Mouse (Mus musculus) left cerebral cortex, postnatal 14 days (tissue): ENCODE results near the gene Psenen. TPM values are rescaled to one million over a fixed set of nuclear protein-coding genes. Genes with fewer than 3 reads are reported as not detected.

ENCODE experiments used
- DNase-seq, 2 experiments: peaks; one replicate each; pipeline ENCODE4 v3.0.0; 2021 to 2022; ENCODE audit warnings: low spot score in 2 of 2, mixed read lengths in 1 of 2
- intact Hi-C: fragments of 180-260 bp; cut with DNase I; formaldehyde crosslinking; loops from one replicate; pipeline ENCODE4 v1.15.1; 2025
- total RNA-seq, 2 experiments: library from RNA; stranded (reverse); gene quantifications; 2 replicates each; pipeline ENCODE4 v1.2.3; 2021

The Psenen gene
- total RNA-seq, 2 experiments from 2014 or later, result 81.0 to 81.3 TPM

DNA sequence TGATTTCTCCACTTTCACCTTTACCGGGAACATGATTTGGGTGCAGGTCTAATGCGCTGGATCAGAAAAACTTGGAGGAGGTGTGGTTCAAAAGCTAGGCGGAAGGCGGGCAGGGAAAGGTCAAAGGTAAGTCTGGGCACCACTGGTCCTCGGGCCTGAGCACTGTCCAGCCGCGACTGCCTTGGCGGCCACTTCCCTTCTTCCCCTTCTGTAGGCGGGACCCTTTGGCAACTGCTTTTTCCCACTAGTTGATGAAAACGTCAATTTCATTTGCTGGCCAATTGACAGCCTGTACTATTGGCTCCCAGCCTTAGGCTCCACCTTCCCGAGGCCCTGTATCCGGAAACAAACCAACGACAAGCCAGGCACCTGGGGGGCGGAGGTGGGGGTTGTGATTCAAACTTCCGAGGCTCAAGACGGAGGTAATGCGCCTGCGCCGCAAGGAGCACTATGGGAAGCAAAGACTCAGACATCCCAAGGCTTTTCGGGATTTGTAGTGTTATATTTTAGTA is 3.9 kb downstream of the Psenen start, which contains the start of gene Lin37:
Gene Lin37 (minus strand): TSS at position 396 of the 512 bp plus-strand sequence.
- DNase-seq, result peak; percentile 99
- intact Hi-C loops, result no loop called here

DNA sequence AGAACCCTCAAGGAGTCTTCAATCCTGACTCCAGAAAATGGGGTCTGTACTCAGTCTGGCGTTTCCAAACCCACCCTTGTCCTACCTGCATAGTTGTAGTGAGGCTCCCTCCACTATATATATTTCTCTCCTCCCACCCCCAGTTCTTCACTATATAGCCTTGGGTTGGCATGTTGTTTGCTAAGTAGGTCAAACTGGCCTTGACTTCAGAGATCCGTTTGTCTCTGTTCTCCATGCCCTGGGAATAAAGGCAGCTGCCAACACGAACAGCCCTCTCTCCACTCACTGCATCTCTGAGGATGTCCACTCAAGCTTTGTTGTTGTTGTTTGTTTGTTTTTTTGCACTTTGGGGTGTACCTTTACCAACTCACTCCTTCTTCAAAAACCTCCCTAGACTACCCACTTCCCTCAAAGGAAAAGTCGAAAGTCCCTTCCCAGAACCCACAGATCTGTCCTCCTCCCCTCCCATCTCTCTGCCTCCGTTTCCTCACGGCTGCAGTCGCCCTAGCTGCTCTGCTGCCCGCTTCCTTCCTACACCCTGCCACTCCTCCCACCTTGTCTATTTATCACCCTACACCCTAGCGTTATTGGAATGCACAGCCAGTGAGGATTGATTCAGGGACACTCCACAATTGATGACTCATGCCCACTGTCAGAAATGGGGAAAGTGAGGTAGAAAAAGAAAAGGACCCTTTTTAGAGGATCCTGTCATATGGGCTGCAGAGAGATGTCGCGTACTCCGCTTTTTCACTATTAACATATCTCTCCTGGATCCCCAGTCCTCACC is 4.6 kb downstream of the Psenen start:
- no peak for DNase-seq
- intact Hi-C loops, result no loop called here

DNA sequence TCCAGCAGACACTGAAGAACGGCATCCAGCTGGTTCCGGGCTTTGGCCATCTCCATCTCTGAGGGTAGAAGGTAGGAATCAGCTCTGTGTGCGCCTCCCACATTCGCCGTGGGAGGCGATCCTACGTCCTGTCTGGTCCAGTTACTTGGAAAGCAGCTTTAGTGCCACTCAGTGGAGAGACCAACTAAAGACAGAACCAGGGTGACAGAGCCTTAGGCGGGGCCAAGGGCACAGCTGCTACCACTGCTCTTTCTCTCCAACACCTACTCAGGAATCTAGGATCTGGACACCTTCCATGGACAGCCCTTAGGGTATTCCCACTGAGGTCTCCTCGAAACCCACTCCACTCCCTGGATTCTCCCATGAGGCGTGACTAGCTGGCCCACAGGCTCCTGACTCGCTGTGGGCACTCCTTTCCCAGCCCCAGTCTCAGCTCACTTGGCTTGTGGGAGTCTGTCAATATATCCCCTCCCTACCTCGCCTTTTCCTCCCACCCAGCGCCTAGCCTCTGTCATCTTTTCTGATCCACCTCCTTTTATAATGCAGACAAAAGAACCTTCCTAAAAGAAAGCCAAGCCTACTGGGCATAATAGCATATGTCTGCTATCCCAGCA is 5.4 kb downstream of the Psenen start:
- DNase-seq, result no peak
- intact Hi-C loops, result no loop called here

DNA sequence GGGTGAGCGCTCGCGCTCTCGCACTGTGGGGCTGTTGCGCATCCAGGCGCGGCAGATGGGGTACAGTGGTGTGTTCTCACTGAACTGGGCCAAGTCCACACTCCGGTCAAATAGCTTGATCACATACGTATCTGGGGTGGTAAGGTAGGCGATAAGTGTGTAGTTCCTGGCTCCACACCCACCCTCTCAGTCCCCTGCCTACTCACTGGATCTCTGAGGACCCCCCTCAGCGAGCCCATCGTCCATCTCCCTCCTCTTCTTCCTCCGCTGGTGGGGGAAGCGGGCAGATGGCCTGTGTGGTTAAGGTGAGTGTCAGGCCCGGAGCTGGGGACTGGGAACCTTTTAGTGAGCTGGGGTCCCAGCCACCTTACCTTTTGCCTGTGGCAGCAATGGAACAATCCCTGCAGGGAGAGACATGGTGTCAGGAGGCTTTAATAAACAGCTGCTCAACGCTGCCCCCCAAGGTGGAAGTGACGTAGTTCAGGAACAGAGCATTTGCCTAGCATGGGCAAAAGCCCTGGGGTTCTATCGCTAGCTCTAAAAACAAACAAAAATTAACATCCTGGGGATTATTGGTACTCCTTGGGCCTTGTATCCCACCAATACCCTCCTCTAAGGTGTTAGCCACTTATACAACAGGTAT is 6.4 kb downstream of the Psenen start:
- no peak for DNase-seq
- intact Hi-C loops, result no loop called here

DNA sequence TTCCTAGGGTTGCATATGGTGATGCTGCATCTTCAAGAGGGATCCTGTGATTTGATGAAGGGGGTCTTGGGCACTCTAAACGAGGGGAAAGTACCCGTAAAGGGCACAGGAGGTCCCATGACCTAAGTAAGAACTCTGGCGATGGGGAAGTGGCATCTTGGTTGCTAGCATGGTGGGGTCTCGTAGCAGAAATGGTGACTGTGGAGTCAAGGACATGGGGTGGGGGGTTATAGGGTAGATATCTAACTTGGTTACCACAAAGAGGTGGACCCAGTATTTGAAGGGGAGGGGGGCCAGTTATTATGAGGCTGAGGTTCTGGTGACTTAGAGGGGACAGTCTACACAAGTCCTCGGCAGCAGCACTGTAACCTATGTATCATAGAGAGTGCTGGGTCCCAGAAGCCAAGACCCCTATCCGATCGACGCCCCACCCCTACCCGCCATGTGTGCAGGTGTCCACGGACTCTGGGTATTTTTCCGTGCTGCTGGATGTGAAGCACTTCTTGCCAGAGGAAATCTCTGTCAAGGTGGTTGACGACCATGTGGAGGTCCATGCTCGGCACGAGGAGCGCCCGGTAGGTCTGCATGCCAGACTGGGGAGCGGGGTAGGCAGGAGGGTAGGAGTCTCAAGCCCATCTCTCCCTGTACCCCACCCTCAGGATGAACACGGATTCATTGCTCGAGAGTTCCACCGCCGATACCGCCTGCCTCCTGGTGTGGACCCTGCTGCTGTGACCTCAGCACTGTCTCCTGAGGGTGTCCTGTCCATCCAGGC is 9.4 kb downstream of the Psenen start:
- intact Hi-C loops, result loop anchor here (5.0 kb wide), 1 partner anchor 62 kb away; the partner anchor contains the start of gene Prodh2
- DNase-seq, result no peak

DNA sequence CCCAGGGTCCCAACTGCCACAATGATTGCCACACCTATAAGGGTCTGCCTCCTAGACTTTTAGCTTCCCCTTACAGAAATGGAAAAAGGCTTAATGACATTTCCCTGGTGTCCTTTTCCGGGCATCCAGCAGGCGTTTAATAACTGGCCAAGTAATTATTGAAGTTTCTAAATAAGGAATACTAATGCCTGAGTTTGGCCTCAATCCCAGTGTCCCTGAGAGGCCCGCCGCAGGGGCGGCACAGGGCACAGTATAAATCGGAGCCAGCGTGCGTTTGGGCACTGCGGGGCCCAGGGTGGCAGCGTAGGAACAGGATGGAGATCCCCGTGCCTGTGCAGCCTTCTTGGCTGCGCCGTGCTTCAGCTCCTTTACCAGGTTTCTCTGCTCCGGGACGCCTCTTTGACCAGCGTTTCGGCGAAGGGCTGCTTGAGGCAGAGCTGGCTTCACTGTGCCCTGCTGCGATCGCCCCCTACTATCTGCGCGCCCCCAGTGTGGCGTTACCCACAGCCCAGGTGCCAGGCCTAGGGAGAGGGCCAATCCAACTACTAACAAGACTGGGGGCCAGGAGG is 10.3 kb downstream of the Psenen start:
- intact Hi-C loops, result loop anchor here (5.0 kb wide), 1 partner anchor 61 kb away; the partner anchor contains the start of gene Prodh2
- DNase-seq, result no peak

DNA sequence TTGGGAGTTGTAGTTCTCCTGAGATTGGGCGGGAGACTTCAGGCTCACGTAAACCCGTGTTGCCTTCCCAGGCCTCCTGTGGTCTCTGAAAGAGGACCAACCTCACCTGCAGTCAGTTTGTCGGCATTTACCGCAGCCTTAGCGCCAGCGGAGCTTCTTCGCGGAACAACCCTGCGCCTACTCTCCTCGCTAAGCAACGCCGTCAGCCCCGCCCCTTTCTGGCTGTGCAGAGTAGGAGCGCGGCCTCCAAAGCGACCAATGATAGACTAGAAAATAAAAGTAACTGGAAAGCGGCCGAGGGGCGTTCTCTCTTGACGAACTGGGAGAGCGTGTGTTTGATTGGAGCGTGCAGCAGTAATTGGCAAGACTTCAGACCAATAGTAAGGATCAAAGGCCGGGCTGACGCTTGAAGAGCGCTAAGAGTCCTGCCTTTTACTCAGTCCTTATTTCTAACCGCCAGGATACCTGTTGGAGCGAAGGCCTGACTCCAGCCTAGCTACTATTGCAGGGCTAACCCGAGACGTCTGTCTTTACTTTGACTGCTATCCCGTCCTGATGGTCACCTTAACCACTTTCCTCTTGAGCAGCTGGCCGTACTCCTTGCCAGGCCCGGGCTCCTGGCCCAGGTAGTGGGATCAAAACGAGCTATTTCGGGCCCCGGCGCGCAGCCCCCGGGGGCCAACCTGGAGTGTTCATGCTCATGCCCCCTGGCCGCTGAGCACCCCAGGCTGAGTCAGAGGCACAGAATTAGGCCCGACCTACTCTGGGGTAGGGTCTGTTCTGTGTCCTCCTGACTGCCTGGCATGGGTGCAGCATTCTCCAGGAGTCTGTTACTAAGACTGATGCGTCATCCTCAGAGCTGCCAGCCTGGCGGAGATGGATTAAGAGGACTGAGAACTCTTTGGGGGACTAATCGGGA is 11.1 kb downstream of the Psenen start, which contains the start of the genes Hspb6 and Proser3:
Gene Hspb6 (plus strand): TSS at position 77 of the 919 bp plus-strand sequence.
Gene Proser3 (minus strand): TSS at position 198 of the 919 bp plus-strand sequence.
- intact Hi-C loops, result loop anchor here (5.0 kb wide), 1 partner anchor 60 kb away; the partner anchor contains the start of gene Prodh2
- peak; percentile 97 to 99 for DNase-seq

DNA sequence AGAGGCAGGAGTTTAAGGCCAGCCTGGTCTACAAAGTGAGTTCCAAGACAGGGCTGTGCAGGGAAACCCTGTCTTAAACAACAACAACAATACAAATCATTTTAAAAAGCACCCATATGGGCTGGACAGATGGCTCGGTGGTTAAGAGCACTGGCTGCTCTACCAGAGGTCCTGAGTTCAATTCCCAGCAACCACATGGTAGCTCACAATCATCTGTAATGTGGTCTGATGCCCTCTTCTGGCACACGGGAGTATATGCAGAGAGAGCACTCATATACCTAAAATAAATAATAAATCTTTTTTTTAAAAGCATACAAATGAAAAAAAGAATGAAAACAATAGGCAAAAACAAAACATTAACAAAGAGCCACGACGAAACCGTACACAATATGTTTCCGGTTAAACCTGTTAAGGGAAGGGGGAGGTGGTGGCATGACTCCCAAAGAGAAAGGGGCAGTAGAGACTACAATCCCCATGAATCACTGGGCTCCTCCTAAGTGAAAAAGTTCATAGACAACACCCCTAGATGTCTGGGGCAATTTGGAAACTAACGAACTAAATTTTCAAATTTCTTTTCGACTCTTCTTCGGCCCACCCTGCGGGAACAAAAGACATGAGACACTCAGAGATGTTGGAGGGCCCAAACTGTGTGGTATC is 11.9 kb downstream of the Psenen start:
- no peak for DNase-seq
- intact Hi-C loops, result loop anchor here (5.0 kb wide), 1 partner anchor 59 kb away; the partner anchor contains the start of gene Prodh2

DNA sequence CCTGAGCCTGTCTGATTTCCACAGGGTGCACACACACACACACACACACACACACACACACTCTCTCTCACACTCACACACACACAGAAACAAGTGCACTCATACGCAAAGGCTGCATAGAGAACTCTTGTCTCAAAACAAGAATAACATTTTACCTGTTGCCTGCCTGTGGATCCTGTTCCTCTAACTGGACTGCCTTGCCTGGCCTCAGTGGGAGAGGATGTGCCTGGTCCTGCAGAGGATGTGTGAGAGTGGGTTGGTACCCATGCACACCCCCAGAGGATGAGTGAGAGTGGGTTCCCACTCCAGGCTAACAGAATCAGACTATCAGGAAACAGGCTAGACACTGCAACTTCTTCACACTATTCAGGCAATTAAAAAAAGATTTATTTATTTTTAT is 12.8 kb downstream of the Psenen start:
- intact Hi-C loops, result loop anchor here (5.0 kb wide), 1 partner anchor 58 kb away; the partner anchor contains the start of gene Prodh2
- no peak for DNase-seq

DNA sequence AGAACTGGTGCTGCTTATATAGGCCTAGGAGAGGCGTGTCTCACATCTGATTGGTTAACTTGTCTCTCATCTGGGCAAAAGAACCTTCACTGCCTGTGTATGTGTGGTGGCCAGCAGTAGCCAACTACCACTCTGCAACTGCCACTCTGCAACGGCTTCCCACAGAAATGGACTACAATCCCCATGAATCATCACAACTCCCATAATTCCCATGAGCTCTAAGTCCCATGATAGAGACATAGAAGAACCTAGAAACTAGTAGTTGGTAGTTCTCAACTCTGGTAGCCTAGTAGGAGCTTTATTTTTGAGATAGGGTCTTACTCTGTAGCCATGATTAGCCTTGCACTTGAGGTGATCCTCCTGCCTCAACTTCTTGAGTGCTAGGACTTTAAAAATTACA is 13.5 kb downstream of the Psenen start:
- intact Hi-C loops, result loop anchor here (5.0 kb wide), 1 partner anchor 58 kb away; the partner anchor contains the start of gene Prodh2
- DNase-seq, result no peak

DNA sequence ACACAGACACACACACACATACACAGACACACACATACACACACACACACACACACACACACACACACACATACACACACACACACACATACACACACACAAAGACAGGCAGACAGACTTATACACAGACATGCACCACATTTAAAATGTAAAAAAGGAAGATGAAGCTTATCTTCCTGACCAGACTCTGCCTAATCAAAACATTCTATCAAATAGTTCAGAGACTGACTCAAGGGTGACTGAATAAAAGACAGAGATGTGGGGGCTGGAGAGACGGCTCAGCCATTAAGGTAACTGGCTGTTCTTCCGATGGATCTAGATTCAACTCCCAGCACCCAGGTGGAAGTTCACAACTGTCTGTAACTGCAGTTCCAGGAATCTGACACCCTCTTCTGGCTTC is 19.1 kb downstream of the Psenen start:
- no peak for DNase-seq
- intact Hi-C loops, result no loop called here

DNA sequence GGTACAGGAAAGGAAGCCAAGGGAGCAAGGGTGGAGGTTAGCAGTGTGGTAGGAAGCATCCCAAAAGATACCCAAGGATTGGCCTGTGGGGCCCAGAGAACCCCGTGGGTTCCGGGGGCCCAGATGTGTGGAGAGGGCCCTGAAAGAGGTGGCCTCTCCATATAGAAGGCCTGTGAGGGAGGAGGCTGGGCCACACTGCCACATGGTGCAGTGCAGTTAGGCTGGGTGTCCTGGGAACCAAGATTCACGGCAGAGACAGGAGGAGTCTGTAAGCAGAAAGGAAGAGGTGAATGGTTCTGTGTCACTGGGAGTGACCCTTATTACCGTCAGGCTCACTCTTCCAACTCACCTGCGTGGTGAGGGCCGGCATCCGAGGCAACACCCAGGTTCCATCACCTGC is 22.9 kb downstream of the Psenen start:
- no peak for DNase-seq
- intact Hi-C loops, result no loop called here

DNA sequence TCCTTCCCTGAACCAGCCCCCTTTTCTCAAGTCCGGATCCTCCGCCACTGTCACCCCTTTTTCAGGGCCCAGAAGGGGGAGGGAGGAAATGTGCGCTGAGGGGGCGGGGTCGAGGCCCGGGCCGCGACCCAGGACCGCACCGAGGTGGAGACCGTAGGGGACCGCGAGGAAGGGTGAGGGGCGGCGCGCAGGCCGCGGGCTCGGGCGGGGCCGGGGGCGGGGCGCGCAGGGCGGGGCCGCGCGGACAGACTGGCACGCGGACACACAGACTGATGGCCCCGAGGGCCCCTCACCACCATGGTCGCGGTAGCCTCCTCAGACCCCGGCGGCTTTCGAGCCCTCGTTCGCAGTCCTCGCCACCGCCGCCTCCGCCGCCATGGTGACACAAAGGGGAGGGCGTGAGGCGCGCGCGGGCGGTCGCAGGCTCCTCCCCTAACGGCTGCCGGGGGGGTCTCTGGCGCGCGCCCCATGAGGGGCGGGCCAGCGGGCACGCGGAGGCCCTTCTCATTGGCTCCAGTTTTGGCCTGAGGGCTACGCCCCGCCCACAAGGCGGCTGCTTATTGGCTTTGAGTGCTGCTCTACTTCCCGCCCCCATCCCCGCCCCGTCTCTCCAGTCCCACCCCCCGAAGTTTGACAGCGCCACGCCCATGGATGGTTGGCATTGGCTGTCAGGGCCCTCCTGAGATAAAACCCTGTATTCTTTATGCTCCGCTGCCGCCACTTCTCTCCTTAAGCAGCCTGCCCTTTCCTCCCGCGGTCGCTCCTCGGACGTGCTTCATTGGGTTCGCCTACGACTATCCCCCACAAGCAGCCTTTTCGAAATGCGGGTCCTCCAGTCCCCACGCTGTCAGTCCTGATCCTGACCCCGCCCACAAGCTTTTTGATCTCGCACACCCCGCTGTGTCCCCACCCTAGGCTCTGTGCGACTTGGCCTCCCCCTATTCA is 28.5 kb downstream of the Psenen start, which contains the start of gene Arhgap33:
Gene Arhgap33 (minus strand): TSS at position 428 of the 945 bp plus-strand sequence.
- DNase-seq, result peak; percentile 97 to 98
- intact Hi-C loops, result no loop called here

DNA sequence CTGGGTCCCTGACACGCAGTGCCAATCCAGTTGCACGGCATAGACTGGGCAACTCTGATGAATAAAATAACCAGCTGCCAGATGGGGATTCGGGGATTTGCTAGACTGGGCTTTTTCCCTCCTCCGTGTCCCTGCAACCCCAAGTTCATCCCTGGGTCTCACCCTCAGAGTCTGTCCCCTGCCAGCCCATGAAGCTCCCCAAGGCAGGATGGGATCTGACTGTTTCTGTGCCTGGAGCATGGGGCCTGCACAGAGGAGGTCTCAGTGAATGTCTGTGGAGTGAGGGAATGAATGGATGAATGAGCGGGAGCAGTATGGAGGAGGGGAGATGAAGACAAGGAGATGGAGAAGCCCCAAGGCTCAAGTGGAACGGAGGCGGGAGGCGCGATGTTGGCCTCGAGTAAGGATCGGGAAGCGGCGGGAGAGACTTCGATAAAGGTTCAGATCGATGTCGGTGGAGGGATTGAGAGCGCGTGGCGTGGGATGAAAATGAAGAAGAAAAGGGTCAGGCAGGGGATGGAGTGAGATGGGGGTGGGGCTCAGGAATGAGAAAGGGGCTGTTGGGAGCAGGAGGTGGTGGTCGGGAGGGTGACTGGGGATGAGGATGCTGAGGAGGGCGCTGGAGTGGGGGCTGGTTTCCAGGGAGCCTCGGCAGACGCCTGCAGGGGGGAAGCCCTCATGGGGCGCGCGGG is 29.3 kb downstream of the Psenen start:
- intact Hi-C loops, result no loop called here
- DNase-seq, result peak in 1 of 2 experiments; percentile 50

DNA sequence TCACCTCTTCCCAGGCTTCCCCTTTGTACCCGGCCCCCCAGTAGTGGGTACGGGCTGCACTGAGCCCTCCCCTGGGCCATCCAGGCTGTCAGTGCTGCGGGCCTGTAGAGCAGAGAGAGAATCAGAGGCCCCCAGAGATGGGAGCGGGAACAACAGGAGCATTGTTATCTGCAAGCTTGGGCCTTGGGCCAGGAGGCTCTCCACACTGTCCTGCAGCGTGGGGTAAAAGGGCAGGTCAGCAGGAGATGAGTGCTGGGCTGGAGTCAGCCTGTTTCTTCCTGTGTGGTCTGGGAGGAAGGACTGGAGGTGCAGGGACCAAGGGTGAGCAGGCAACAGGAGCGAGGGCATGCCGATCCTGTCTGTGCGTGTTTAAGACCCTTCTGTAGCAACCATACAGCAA is 30.5 kb downstream of the Psenen start:
- DNase-seq, result no peak
- intact Hi-C loops, result no loop called here
